Mouse (Mus musculus): Measurements from ENCODE around the gene Gm13290. TPM values are rescaled to one million over a fixed set of nuclear protein-coding genes. Genes with fewer than 3 reads are reported as not detected.
"Not testable (repeated sequence)": the region's sequence is repeated elsewhere in the genome, so short reads cannot be mapped to it uniquely, and the experiment has no call there.

Gm13290 gene
- total RNA-seq, 2 experiments from 2014 or later: not detected

DNA sequence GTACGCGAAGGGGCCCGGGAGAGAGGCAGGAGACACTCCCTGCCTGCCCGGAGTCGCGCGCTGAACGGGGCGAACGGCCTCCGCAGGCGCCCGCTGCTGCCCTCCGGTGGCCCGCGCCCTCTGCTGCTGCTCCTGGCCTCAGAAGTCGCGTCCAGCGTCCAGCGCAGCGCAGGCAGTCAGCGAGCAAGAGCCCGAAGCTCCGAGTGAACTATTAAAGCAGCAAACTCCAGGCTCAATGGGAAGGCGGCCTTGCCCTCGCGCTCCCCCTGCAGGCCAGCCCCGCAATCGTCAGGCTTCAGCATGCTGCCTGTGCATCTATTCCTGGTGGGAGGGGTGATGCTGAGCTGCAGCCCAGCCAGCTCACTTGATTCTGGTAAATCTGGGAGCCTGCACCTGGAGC, 5.9 kb downstream of the Gm13290 start, which contains the start of gene Gm13272:
Gm13272 (plus strand) TSS at position 301 of the 400 bp plus-strand sequence.
- DNase-seq; intact Hi-C loops (cut with DNase I): not testable (repeated sequence)

DNA sequence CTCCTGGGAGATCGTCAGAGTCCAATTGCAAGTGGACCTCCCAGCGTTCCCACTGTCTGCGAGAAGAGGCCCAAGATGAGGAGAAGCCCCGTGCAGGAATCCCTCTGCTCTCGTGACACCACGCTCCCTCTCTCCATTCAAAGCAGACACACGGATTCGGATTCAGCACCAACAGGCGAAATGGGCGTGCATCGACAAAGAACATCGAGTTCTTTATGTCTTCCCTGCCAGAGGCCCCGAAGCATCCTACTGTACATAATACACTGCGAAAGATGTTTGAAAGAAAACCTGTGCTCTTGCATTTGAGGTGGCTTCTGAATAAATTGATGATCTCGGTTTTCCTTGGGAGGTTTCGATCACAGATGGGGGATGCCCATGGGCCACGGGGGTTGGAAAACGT, 6.7 kb downstream of the Gm13290 start:
- intact Hi-C loops (cut with DNase I); DNase-seq: not testable (repeated sequence)

DNA sequence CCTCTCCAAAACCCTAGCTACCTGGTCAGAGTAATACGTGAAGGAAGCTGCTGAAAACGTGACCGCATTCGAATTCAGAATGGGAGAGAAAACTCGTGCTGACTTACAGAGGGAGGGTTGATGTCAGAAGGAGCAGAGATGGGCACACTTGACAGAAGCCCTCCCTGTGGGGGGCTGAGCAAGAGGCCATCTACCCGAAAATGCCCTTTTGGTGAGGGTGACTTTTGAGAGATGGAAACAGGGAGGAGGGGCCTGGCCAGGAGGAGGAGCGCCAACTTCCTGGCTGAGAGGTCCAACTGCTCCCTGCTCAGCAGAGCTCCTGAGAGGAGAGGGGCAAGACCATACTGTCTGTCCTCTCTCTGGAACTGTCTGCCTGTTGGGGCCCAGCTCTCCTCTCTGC, 8.2 kb downstream of the Gm13290 start, which contains the start of gene Ifnz:
Ifnz (plus strand) TSS at position 301 of the 400 bp plus-strand sequence.
- intact Hi-C loops (cut with DNase I); DNase-seq: not testable (repeated sequence)

DNA sequence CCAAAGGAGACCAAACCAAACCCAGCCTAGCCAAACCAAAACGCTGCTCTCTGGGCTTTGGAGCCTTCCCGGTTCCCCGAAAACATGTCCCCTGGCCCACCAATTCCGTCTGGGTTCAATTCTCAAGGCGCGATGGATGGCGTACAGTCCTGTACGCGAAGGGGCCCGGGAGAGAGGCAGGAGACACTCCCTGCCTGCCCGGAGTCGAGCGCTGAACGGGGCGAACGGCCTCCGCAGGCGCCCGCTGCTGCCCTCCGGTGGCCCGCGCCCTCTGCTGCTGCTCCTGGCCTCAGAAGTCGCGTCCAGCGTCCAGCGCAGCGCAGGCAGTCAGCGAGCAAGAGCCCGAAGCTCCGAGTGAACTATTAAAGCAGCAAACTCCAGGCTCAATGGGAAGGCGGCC, 8.7 kb downstream of the Gm13290 start:
- not testable (repeated sequence) for DNase-seq

DNA sequence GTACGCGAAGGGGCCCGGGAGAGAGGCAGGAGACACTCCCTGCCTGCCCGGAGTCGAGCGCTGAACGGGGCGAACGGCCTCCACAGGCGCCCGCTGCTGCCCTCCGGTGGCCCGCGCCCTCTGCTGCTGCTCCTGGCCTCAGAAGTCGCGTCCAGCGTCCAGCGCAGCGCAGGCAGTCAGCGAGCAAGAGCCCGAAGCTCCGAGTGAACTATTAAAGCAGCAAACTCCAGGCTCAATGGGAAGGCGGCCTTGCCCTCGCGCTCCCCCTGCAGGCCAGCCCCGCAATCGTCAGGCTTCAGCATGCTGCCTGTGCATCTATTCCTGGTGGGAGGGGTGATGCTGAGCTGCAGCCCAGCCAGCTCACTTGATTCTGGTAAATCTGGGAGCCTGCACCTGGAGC, 11.8 kb downstream of the Gm13290 start, which contains the start of gene Gm13276:
Gm13276 (plus strand) TSS at position 301 of the 400 bp plus-strand sequence.
- intact Hi-C loops (cut with DNase I); DNase-seq: not testable (repeated sequence)

More for the DNA sequence above, 8.7 kb downstream of the Gm13290 start:
- intact Hi-C loops (cut with DNase I): not testable (repeated sequence)

DNA sequence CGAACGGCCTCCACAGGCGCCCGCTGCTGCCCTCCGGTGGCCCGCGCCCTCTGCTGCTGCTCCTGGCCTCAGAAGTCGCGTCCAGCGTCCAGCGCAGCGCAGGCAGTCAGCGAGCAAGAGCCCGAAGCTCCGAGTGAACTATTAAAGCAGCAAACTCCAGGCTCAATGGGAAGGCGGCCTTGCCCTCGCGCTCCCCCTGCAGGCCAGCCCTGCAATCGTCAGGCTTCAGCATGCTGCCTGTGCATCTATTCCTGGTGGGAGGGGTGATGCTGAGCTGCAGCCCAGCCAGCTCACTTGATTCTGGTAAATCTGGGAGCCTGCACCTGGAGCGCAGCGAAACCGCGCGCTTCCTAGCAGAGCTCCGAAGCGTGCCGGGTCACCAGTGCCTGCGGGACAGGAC, 14.8 kb downstream of the Gm13290 start, which contains the start of gene Gm13277:
Gm13277 (plus strand) TSS at position 231 of the 400 bp plus-strand sequence.
- intact Hi-C loops (cut with DNase I): not testable (repeated sequence)
- peak; percentile 34 to 63 for DNase-seq

DNA sequence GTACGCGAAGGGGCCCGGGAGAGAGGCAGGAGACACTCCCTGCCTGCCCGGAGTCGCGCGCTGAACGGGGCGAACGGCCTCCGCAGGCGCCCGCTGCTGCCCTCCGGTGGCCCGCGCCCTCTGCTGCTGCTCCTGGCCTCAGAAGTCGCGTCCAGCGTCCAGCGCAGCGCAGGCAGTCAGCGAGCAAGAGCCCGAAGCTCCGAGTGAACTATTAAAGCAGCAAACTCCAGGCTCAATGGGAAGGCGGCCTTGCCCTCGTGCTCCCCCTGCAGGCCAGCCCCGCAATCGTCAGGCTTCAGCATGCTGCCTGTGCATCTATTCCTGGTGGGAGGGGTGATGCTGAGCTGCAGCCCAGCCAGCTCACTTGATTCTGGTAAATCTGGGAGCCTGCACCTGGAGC, 17.6 kb downstream of the Gm13290 start, which contains the start of gene Gm13278:
Gm13278 (plus strand) TSS at position 301 of the 400 bp plus-strand sequence.
- DNase-seq; intact Hi-C loops (cut with DNase I): not testable (repeated sequence)

DNA sequence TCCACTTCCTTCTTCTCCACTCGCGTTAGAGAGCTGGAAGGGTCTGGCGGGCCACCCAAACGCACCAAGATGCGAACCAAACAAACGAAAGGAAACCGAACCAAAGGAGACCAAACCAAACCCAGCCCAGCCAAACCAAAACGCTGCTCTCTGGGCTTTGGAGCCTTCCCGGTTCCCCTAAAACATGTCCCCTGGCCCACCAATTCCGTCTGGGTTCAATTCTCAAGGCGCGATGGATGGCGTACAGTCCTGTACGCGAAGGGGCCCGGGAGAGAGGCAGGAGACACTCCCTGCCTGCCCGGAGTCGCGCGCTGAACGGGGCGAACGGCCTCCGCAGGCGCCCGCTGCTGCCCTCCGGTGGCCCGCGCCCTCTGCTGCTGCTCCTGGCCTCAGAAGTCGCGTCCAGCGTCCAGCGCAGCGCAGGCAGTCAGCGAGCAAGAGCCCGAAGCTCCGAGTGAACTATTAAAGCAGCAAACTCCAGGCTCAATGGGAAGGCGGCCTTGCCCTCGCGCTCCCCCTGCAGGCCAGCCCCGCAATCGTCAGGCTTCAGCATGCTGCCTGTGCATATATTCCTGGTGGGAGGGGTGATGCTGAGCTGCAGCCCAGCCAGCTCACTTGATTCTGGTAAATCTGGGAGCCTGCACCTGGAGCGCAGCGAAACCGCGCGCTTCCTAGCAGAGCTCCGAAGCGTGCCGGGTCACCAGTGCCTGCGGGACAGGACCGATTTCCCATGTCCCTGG, 20.5 kb downstream of the Gm13290 start, which contains the start of gene Gm13275:
Gm13275 (plus strand) TSS at position 552 of the 740 bp plus-strand sequence.
- DNase-seq: peak; percentile 45 to 80
- intact Hi-C loops (cut with DNase I): not testable (repeated sequence)

DNA sequence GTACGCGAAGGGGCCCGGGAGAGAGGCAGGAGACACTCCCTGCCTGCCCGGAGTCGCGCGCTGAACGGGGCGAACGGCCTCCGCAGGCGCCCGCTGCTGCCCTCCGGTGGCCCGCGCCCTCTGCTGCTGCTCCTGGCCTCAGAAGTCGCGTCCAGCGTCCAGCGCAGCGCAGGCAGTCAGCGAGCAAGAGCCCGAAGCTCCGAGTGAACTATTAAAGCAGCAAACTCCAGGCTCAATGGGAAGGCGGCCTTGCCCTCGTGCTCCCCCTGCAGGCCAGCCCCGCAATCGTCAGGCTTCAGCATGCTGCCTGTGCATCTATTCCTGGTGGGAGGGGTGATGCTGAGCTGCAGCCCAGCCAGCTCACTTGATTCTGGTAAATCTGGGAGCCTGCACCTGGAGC, 23.5 kb downstream of the Gm13290 start, which contains the start of gene Gm13279:
Gm13279 (plus strand) TSS at position 301 of the 400 bp plus-strand sequence.
- DNase-seq; intact Hi-C loops (cut with DNase I): not testable (repeated sequence)

DNA sequence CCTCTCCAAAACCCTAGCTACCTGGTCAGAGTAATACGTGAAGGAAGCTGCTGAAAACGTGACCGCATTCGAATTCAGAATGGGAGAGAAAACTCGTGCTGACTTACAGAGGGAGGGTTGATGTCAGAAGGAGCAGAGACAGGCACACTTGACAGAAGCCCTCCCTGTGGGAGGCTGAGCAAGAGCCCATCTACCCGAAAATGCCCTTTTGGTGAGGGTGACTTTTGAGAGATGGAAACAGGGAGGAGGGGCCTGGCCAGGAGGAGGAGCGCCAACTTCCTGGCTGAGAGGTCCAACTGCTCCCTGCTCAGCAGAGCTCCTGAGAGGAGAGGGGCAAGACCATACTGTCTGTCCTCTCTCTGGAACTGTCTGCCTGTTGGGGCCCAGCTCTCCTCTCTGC, 25.7 kb downstream of the Gm13290 start, which contains the start of gene Gm13285:
Gm13285 (plus strand) TSS at position 301 of the 400 bp plus-strand sequence.
- intact Hi-C loops (cut with DNase I); DNase-seq: not testable (repeated sequence)

DNA sequence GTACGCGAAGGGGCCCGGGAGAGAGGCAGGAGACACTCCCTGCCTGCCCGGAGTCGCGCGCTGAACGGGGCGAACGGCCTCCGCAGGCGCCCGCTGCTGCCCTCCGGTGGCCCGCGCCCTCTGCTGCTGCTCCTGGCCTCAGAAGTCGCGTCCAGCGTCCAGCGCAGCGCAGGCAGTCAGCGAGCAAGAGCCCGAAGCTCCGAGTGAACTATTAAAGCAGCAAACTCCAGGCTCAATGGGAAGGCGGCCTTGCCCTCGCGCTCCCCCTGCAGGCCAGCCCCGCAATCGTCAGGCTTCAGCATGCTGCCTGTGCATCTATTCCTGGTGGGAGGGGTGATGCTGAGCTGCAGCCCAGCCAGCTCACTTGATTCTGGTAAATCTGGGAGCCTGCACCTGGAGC, 29.3 kb downstream of the Gm13290 start, which contains the start of gene Gm13287:
Gm13287 (plus strand) TSS at position 301 of the 400 bp plus-strand sequence.
- DNase-seq; intact Hi-C loops (cut with DNase I): not testable (repeated sequence)

DNA sequence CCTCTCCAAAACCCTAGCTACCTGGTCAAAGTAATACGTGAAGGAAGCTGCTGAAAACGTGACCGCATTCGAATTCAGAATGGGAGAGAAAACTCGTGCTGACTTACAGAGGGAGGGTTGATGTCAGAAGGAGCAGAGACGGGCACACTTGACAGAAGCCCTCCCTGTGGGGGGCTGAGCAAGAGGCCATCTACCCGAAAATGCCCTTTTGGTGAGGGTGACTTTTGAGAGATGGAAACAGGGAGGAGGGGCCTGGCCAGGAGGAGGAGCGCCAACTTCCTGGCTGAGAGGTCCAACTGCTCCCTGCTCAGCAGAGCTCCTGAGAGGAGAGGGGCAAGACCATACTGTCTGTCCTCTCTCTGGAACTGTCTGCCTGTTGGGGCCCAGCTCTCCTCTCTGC, 31.6 kb downstream of the Gm13290 start, which contains the start of gene Gm13288:
Gm13288 (plus strand) TSS at position 301 of the 400 bp plus-strand sequence.
- intact Hi-C loops (cut with DNase I); DNase-seq: not testable (repeated sequence)

DNA sequence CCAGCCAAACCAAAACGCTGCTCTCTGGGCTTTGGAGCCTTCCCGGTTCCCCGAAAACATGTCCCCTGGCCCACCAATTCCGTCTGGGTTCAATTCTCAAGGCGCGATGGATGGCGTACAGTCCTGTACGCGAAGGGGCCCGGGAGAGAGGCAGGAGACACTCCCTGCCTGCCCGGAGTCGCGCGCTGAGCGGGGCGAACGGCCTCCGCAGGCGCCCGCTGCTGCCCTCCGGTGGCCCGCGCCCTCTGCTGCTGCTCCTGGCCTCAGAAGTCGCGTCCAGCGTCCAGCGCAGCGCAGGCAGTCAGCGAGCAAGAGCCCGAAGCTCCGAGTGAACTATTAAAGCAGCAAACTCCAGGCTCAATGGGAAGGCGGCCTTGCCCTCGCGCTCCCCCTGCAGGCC, 32.1 kb downstream of the Gm13290 start:
- intact Hi-C loops (cut with DNase I); DNase-seq: not testable (repeated sequence)

DNA sequence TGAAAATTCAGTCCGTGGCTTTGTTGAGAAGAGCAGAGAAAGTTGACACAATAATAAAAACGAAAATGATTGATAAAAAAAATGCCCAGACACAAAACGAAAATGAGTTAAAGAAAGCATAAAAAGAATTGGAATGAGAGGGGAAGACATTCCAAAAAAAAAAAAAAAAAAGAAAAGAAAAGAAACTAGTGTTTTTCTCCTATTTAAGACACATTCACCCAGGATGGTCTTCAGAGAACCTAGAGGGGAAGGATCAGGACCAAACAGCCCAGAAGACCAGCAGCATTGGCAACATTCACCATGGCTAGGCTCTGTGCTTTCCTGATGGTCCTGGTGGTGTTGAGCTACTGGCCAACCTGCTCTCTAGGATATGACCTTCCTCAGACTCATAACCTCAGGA, 42.3 kb downstream of the Gm13290 start, which contains the start of gene Ifna7:
Ifna7 (plus strand) TSS at position 301 of the 400 bp plus-strand sequence.
- intact Hi-C loops (cut with DNase I): no loop called here
- no peak for DNase-seq

DNA sequence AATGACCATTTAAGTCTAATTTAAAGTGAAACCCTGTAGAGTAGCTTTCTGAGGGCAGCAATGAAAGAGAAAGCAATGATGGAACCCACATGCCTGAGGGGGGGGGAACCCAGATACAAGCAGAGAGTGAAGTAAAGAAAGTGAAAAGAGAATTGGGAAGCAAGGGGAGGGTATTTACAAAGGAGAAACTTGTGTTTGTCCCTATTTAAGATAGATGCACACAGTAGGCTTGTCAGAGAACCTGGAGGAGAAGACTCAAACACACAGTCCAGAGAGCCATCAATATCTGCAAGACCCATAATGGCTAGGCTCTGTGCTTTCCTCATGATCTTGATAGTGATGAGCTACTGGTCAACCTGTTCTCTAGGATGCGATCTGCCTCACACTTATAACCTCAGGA, 46.0 kb downstream of the Gm13290 start, which contains the start of gene Ifna11:
Ifna11 (plus strand) TSS at position 301 of the 400 bp plus-strand sequence.
- intact Hi-C loops (cut with DNase I): loop anchor here (2.0 kb wide), 1 partner anchor 137 kb away; the partner anchor contains the start of gene Ifna2
- no peak for DNase-seq

DNA sequence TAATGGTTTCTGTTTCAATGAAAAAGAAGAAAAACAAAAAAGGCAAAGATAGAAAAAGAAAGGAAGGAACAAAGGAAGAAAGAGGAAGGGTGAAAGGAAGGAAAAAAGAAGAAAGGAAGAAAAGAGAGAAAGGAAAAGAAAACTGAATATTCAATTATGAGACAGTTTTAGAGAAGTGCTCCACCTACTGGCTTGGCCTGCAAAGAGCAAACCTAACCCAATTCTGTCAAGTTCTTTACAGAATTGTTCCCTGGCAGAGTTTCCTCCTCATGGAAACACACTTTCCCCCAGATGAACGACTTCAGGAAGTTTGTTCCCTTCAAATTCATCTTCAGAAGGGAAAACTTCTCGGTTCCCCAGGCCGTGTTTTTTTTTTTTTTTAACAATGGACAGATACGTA, 49.4 kb downstream of the Gm13290 start:
- no peak for DNase-seq
- intact Hi-C loops (cut with DNase I): no loop called here

Other genes starting within 250 kb of the Gm13290 start
- not detected for gene Ifna15, start 215.6 kb upstream of the Gm13290 start, total RNA-seq (2021)
- not detected for gene Ifna14, start 202.0 kb upstream of the Gm13290 start, total RNA-seq (2021)
- not detected for gene Ifna9, start 181.4 kb upstream of the Gm13290 start, total RNA-seq (2021)
- gene Ifna12, start 170.5 kb upstream of the Gm13290 start, total RNA-seq (2021): not detected
- gene C87499, start 139.4 kb upstream of the Gm13290 start, total RNA-seq (2021): not detected
- gene Ifna13, start 129.4 kb upstream of the Gm13290 start, total RNA-seq (2021): not detected
- not detected for gene Ifna16, start 96.9 kb upstream of the Gm13290 start, total RNA-seq (2021)
- gene Ifna2, start 89.9 kb upstream of the Gm13290 start, total RNA-seq (2021): not detected
- not detected for gene Ifnab, start 82.5 kb upstream of the Gm13290 start, total RNA-seq (2021)
- gene Gm26566, start 52.0 kb upstream of the Gm13290 start, total RNA-seq (2021): under 1 TPM in 1 of 2 experiments, not detected in 1; 0.42 TPM
- gene Klhl9, start 51.4 kb upstream of the Gm13290 start, total RNA-seq (2021): 10 to 100 TPM; 43.9 to 50.4 TPM
- gene Gm13271, start 19.0 kb upstream of the Gm13290 start, total RNA-seq (2021): not detected
- not detected for gene Gm13283, start 13.7 kb upstream of the Gm13290 start, total RNA-seq (2021)
- not detected for gene Gm13289, start 3.1 kb downstream of the Gm13290 start, total RNA-seq (2021)
- gene Gm13272, start 6.0 kb downstream of the Gm13290 start, total RNA-seq (2021): not detected
- gene Ifnz, start 8.3 kb downstream of the Gm13290 start, total RNA-seq (2021): not detected
- gene Gm13276, start 11.9 kb downstream of the Gm13290 start, total RNA-seq (2021): not detected
- not detected for gene Gm13277, start 14.8 kb downstream of the Gm13290 start, total RNA-seq (2021)
- not detected for gene Gm13278, start 17.7 kb downstream of the Gm13290 start, total RNA-seq (2021)
- gene Gm13275, start 20.7 kb downstream of the Gm13290 start, total RNA-seq (2021): not detected
- gene Gm13279, start 23.6 kb downstream of the Gm13290 start, total RNA-seq (2021): not detected
- not detected for gene Gm13285, start 25.8 kb downstream of the Gm13290 start, total RNA-seq (2021)
- gene Gm13287, start 29.4 kb downstream of the Gm13290 start, total RNA-seq (2021): not detected
- gene Gm13288, start 31.7 kb downstream of the Gm13290 start, total RNA-seq (2021): not detected
- not detected for gene Ifna7, start 42.4 kb downstream of the Gm13290 start, total RNA-seq (2021)
- gene Ifna11, start 46.1 kb downstream of the Gm13290 start, total RNA-seq (2021): not detected
- gene Ifna6, start 53.6 kb downstream of the Gm13290 start, total RNA-seq (2021): not detected
- gene Ifna5, start 61.7 kb downstream of the Gm13290 start, total RNA-seq (2021): not detected
- not detected for gene Ifna4, start 68.0 kb downstream of the Gm13290 start, total RNA-seq (2021)
- not detected for gene Ifna1, start 76.3 kb downstream of the Gm13290 start, total RNA-seq (2021)
- gene Ifne, start 106.4 kb downstream of the Gm13290 start, total RNA-seq (2021): not detected

All from gastrocnemius, postnatal 36 days (tissue).